Mouse (Mus musculus): ENCODE measurements around the gene Olfr943. TPM values are rescaled to one million over a fixed set of nuclear protein-coding genes. Genes with fewer than 3 reads are reported as not detected.

Olfr943 gene
- total RNA-seq (2023), result not detected

DNA sequence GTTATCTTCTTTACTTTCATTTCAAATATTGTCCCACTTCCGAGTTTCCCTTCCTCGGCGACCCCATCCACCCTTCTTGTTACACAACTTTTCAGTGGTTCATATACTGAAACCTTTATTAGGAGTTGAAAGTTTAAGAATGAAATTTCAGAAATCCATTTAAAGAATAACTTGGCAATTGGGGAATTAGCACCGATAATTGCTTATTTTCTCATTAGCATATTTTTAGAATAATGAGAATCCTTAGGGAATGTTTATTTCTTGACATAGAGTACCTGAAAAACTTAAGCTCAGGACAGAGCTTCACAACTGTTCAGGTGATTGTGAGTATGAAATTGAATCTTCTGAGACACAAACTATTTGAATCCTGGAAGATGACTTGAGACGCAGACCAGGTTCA lies at the start of gene Olfr943:
Gene Olfr943, plus strand, starts transcription at position 301 of the 400 bp plus-strand sequence.

DNA sequence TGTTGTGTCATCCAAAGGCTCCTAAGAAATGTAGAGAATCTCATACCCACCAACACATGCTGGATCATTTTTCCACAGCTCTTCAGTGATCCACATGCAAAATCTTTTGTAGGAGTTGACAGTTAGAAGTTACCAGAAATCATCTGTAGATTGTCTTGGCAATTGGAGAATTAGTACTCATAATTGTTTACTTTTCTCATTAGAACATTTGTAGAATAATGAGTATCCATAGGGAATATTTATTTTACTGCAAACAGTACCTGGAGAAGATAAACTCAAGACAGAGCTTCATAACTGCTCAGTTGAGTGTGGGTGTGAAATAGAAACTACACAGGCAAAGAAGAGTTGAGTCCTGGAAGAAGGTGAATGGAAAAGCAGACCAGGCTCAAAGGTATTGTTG lies 38.3 kb upstream of the Olfr943 start, which contains the start of gene Olfr27:
Gene Olfr27, plus strand, starts transcription at position 301 of the 400 bp plus-strand sequence.

DNA sequence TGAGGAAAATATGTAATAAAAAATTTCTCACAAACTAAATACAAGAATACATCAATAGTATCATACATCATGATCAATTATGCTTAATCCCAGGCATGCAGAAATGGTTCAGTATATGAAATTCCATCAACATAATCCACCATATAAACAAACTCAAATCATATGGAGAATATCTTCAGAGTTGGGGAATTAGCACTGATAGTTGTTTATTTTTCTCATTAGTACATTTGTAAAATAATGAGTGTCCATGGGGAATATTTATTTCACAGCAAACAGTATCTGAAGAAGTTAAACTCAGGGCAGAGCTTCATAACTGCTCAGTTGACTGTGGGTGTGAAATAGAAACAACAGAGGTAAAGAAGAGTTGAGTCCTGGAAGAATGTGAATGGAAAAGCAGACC lies 35.5 kb downstream of the Olfr943 start, which contains the start of gene Olfr944:
Gene Olfr944, plus strand, starts transcription at position 301 of the 400 bp plus-strand sequence.

Other genes starting within 250 kb of the Olfr943 start
- gene Olfr930, start 236.5 kb upstream of the Olfr943 start, total RNA-seq (2023), result not detected
- not detected for gene Olfr933, start 194.0 kb upstream of the Olfr943 start, total RNA-seq (2023)
- not detected for gene Olfr934, start 178.0 kb upstream of the Olfr943 start, total RNA-seq (2023)
- not detected for gene Olfr935, start 166.6 kb upstream of the Olfr943 start, total RNA-seq (2023)
- not detected for gene Olfr146, start 142.9 kb upstream of the Olfr943 start, total RNA-seq (2023)
- gene Olfr937, start 101.4 kb upstream of the Olfr943 start, total RNA-seq (2023), result not detected
- gene Olfr938, start 87.4 kb upstream of the Olfr943 start, total RNA-seq (2023), result not detected
- gene Olfr27, start 38.2 kb upstream of the Olfr943 start, total RNA-seq (2023), result not detected
- gene Olfr944, start 35.6 kb downstream of the Olfr943 start, total RNA-seq (2023), result not detected
- not detected for gene Olfr1537, start 83.7 kb downstream of the Olfr943 start, total RNA-seq (2023)
- gene Olfr945, start 110.5 kb downstream of the Olfr943 start, total RNA-seq (2023), result not detected
- not detected for gene Olfr948, start 159.7 kb downstream of the Olfr943 start, total RNA-seq (2023)
- gene Olfr951, start 221.1 kb downstream of the Olfr943 start, total RNA-seq (2023), result not detected